Comparison of ENCODE assay signal across 1 mouse cellular context in the genomic region with DNA sequence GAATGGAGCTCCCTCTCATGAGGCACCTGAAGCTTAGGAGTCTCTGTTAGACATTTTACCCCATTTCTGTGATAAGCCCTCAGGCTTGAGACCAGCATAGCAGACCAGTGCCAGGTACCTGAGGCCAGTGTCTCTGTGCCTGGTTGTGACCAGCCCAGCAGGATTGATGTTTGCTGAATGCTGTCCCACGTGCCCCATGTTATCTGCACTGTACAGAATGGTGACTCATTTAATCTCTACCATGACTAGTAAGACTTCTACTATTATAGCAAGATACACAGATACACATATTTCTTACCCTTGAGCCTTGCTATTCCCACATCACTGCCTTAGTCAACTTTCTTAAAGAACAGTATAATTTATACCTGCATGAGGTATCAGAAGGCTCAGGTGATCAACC.
TF ChIP-seq lines count a peak whose summit lies in the region.

No protein-coding gene starts in this region.

TF ChIP-seq in MEL, 35 proteins besides CTCF, POLR2A, EP300 and RAD21 (continued from another document):
- TF ChIP-seq BHLHE40 (IDR thresholded peaks at IDR 0.05; ENCODE audit: borderline replicate concordance, low read depth, low read length) (peak; percentile 81), MAX (IDR thresholded peaks at IDR 0.05; ENCODE audit: low read length) (peak; percentile 73; the same call in 1 of the 2 replicates)
TF ChIP-seq in MEL: peak in this region for 9.
